Mouse (Mus musculus) left cerebral cortex, adult 11 months (tissue): Measurements from ENCODE around the gene Adam15.

Experiments used
- DNase-seq: peaks from one replicate; pipeline ENCODE4 v3.0.0; 2022; ENCODE audit warnings: low spot score

The Adam15 gene

GRCm38 (mm10) chr3:89322131-89322500, 27.7 kb downstream of the Adam15 start:
- no peak for DNase-seq

GRCm38 (mm10) chr3:89321183-89322130, 28.3 kb downstream of the Adam15 start:
- no peak for DNase-seq

GRCm38 (mm10) chr3:89320581-89321182, 29.1 kb downstream of the Adam15 start:
- no peak for DNase-seq

- no peak for DNase-seq
These were observed 30.0 kb downstream of the Adam15 start for GRCm38 (mm10) chr3:89319591-89320350.

GRCm38 (mm10) chr3:89318971-89319590, 30.7 kb downstream of the Adam15 start:
- DNase-seq = no peak

GRCm38 (mm10) chr3:89318316-89318715, 31.5 kb downstream of the Adam15 start:
- DNase-seq = no peak

- no peak for DNase-seq
These were observed 32.5 kb downstream of the Adam15 start for GRCm38 (mm10) chr3:89317246-89317645.

- peak; percentile 84 for DNase-seq
These were observed 33.0 kb downstream of the Adam15 start for GRCm38 (mm10) chr3:89316833-89317232.

- no peak for DNase-seq
These were observed 33.6 kb downstream of the Adam15 start for GRCm38 (mm10) chr3:89315930-89316831.

- no peak for DNase-seq
These were observed 34.4 kb downstream of the Adam15 start for GRCm38 (mm10) chr3:89315195-89315929.

GRCm38 (mm10) chr3:89314791-89315190, 35.0 kb downstream of the Adam15 start:
- DNase-seq = no peak

GRCm38 (mm10) chr3:89314340-89314739, 35.5 kb downstream of the Adam15 start:
- no peak for DNase-seq

- no peak for DNase-seq
These were observed 41.7 kb downstream of the Adam15 start for GRCm38 (mm10) chr3:89308089-89308488.

GRCm38 (mm10) chr3:89305551-89306325, 44.1 kb downstream of the Adam15 start:
- no peak for DNase-seq

GRCm38 (mm10) chr3:89305105-89305504, 44.7 kb downstream of the Adam15 start:
- DNase-seq = no peak

- no peak for DNase-seq
These were observed 45.4 kb downstream of the Adam15 start for GRCm38 (mm10) chr3:89304440-89304839.

GRCm38 (mm10) chr3:89300514-89300913, 49.3 kb downstream of the Adam15 start:
- DNase-seq = no peak

GRCm38 (mm10) chr3:89300071-89300470, 49.7 kb downstream of the Adam15 start:
- no peak for DNase-seq

- no peak for DNase-seq
These were observed 50.3 kb downstream of the Adam15 start for GRCm38 (mm10) chr3:89299499-89299898.

- DNase-seq = no peak
These were observed 50.9 kb downstream of the Adam15 start for GRCm38 (mm10) chr3:89298908-89299307.
